Mouse (Mus musculus) ES-E14 (cell line): ENCODE results near the gene Tesc.

Experiments
- CHD2 ChIP-seq: IDR thresholded peaks from 2 replicates; pipeline ENCODE4 v1.6.1; 2014; ENCODE audit warnings: mild to moderate bottlenecking, low read depth, low read length, inconsistent platforms
- HCFC1 ChIP-seq: IDR thresholded peaks from 2 replicates; pipeline ENCODE4 v1.6.1; 2012; ENCODE audit warnings: low read length, inconsistent platforms, borderline replicate concordance; ENCODE audit not compliant: insufficient read depth
- MAFK ChIP-seq: IDR thresholded peaks from 2 replicates; pipeline ENCODE4 v1.6.1; 2014; ENCODE audit warnings: mild to moderate bottlenecking, low read depth, low read length, inconsistent platforms; ENCODE audit not compliant: insufficient read depth
- ZNF384 ChIP-seq: IDR thresholded peaks from 2 replicates; pipeline ENCODE4 v1.6.1; 2012; ENCODE audit warnings: low read depth, low read length, inconsistent platforms

DNA sequence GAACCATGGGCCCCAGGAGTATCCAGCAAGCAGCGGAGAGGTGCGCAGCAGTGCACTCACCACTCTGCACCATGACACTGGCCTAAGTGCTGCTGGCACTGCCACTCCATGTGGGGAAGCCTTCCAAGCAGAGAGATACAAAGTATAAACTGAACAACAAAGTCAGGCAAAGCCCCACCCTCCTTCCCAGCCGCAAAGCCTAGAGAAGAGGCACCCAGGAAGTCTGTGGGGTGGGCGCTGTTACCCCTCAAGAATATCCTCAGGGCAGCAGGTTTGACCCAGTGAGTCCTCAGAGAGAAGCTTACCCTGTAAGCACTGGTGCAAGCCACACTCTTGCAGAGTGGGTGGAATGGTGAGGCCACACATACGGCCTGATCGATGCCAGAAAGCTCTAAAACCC lies 62.6 kb downstream of the Tesc start:
- TF ChIP-seq HCFC1 (no peak), ZNF384 (no peak), MAFK (no peak), CHD2 (no peak)
